Mouse (Mus musculus): ENCODE measurements around the gene Mypop. TPM values are rescaled to one million over a fixed set of nuclear protein-coding genes. Genes with fewer than 3 reads are reported as not detected.

Mypop gene
- polyA plus RNA-seq, 1 experiment from 2014 or later: 3.3 TPM

GRCm38 (mm10) chr7:18963294-18963843 lies 27.7 kb upstream of the Mypop start:
- WGBS: 2% methylated on average over 19 of the region's 19 CpGs
- Histone ChIP-seq H3K4me1 (replicated peaks; ENCODE audit: insufficient read depth, low read length) (peaks cover 3% of the 10 kb centered on the region; the same call in 1 of the 2 replicates), H3K9ac (ENCODE audit: low read depth, low read length) (no peak overlapping the region), H3K9me3 (replicated peaks; ENCODE audit: low read length) (no peaks in the 10 kb centered on the region), H3K4me2 (ENCODE audit: low read length) (no peak overlapping the region), H3K27ac (no peak overlapping the region), H3K4me3 (replicated peaks; ENCODE audit: low read depth, low read length) (no peak overlapping the region), H3K27me3 (ENCODE audit: insufficient read depth, low read length) (peaks cover 33% of the 10 kb centered on the region), H3K36me3 (ENCODE audit: insufficient read depth, low read length) (no peaks in the 10 kb centered on the region)
- no peak for TF ChIP-seq CTCF (IDR thresholded peaks at IDR 0.05; ENCODE audit: low read depth)
- DNase-seq (ENCODE audit: low spot score) (no peak), ATAC-seq (replicated peaks; ENCODE audit: low FRiP score, low read depth) (no peak)

GRCm38 (mm10) chr7:18965312-18965711 lies 25.7 kb upstream of the Mypop start:
- Histone ChIP-seq H3K4me1 (replicated peaks; ENCODE audit: insufficient read depth, low read length) (no peaks in the 10 kb centered on the region), H3K9ac (ENCODE audit: low read depth, low read length) (no peak overlapping the region), H3K27me3 (ENCODE audit: insufficient read depth, low read length) (peaks cover 25% of the 10 kb centered on the region), H3K9me3 (replicated peaks; ENCODE audit: low read length) (no peaks in the 10 kb centered on the region), H3K4me2 (ENCODE audit: low read length) (no peak overlapping the region), H3K4me3 (replicated peaks; ENCODE audit: low read depth, low read length) (no peak overlapping the region), H3K36me3 (ENCODE audit: insufficient read depth, low read length) (no peaks in the 10 kb centered on the region), H3K27ac (no peak overlapping the region)
- DNase-seq (ENCODE audit: low spot score) (no peak), ATAC-seq (replicated peaks; ENCODE audit: low FRiP score, low read depth) (no peak)
- WGBS: 82% methylated on average over 5 of the region's 5 CpGs
- TF ChIP-seq CTCF (IDR thresholded peaks at IDR 0.05; ENCODE audit: low read depth): no peak

GRCm38 (mm10) chr7:18967603-18968002 lies 23.4 kb upstream of the Mypop start:
- Histone ChIP-seq H3K4me3 (replicated peaks; ENCODE audit: low read depth, low read length) (no peak overlapping the region), H3K9me3 (replicated peaks; ENCODE audit: low read length) (no peaks in the 10 kb centered on the region), H3K4me1 (replicated peaks; ENCODE audit: insufficient read depth, low read length) (no peaks in the 10 kb centered on the region), H3K9ac (ENCODE audit: low read depth, low read length) (no peak overlapping the region), H3K36me3 (ENCODE audit: insufficient read depth, low read length) (no peaks in the 10 kb centered on the region), H3K4me2 (ENCODE audit: low read length) (no peak overlapping the region), H3K27ac (no peak overlapping the region), H3K27me3 (ENCODE audit: insufficient read depth, low read length) (peaks cover 7% of the 10 kb centered on the region)
- DNase-seq (ENCODE audit: low spot score) (no peak), ATAC-seq (replicated peaks; ENCODE audit: low FRiP score, low read depth) (no peak)
- no peak for TF ChIP-seq CTCF (IDR thresholded peaks at IDR 0.05; ENCODE audit: low read depth)
- 9% methylated on average over 8 of the region's 8 CpGs for WGBS

GRCm38 (mm10) chr7:18970956-18971355 lies 20.1 kb upstream of the Mypop start:
- ATAC-seq (replicated peaks; ENCODE audit: low FRiP score, low read depth) (no peak), DNase-seq (ENCODE audit: low spot score) (no peak)
- H3K4me3 ChIP-seq (replicated peaks; ENCODE audit: low read depth, low read length): no peak overlapping the region
- no peaks in the 10 kb centered on the region for H3K36me3 ChIP-seq (ENCODE audit: insufficient read depth, low read length)
- no peaks in the 10 kb centered on the region for H3K4me1 ChIP-seq (replicated peaks; ENCODE audit: insufficient read depth, low read length)
- no peak overlapping the region for H3K9ac ChIP-seq (ENCODE audit: low read depth, low read length)
- H3K9me3 ChIP-seq (replicated peaks; ENCODE audit: low read length): no peaks in the 10 kb centered on the region
- WGBS: 79% methylated on average over 3 of the region's 3 CpGs
- 0 out of 2 replicates have a peak, but pooled peaks have one; percentile 23 for TF ChIP-seq CTCF (IDR thresholded peaks at IDR 0.05; ENCODE audit: low read depth)
- H3K27me3 ChIP-seq (ENCODE audit: insufficient read depth, low read length): no peaks in the 10 kb centered on the region
- H3K4me2 ChIP-seq (ENCODE audit: low read length): no peak overlapping the region
- H3K27ac ChIP-seq: no peak overlapping the region

- DNase-seq (ENCODE audit: low spot score) (no peak), ATAC-seq (replicated peaks; ENCODE audit: low FRiP score, low read depth) (no peak)
- no peak overlapping the region for H3K9ac ChIP-seq (ENCODE audit: low read depth, low read length)
- no peak overlapping the region for H3K4me3 ChIP-seq (replicated peaks; ENCODE audit: low read depth, low read length)
- no peaks in the 10 kb centered on the region for H3K4me1 ChIP-seq (replicated peaks; ENCODE audit: insufficient read depth, low read length)
- 84% methylated on average over 9 of the region's 9 CpGs for WGBS
- no peaks in the 10 kb centered on the region for H3K27me3 ChIP-seq (ENCODE audit: insufficient read depth, low read length)
- no peak overlapping the region for H3K4me2 ChIP-seq (ENCODE audit: low read length)
- no peak for TF ChIP-seq CTCF (IDR thresholded peaks at IDR 0.05; ENCODE audit: low read depth)
- no peak overlapping the region for H3K27ac ChIP-seq
- no peaks in the 10 kb centered on the region for H3K36me3 ChIP-seq (ENCODE audit: insufficient read depth, low read length)
- no peaks in the 10 kb centered on the region for H3K9me3 ChIP-seq (replicated peaks; ENCODE audit: low read length)
Measured at GRCm38 (mm10) chr7:18978381-18978780, 12.7 kb upstream of the Mypop start.

- DNase-seq (ENCODE audit: low spot score): no peak
- WGBS: 61% methylated on average over 2 of the region's 2 CpGs
- no peaks in the 10 kb centered on the region for H3K36me3 ChIP-seq (ENCODE audit: insufficient read depth, low read length)
- no peak for ATAC-seq (replicated peaks; ENCODE audit: low FRiP score, low read depth)
- no peaks in the 10 kb centered on the region for H3K27me3 ChIP-seq (ENCODE audit: insufficient read depth, low read length)
- H3K4me1 ChIP-seq (replicated peaks; ENCODE audit: insufficient read depth, low read length): peaks cover 4% of the 10 kb centered on the region; the same call in 1 of the 2 replicates
- H3K27ac ChIP-seq: no peak overlapping the region
- H3K9ac ChIP-seq (ENCODE audit: low read depth, low read length): no peak overlapping the region
- H3K4me2 ChIP-seq (ENCODE audit: low read length): no peak overlapping the region
- H3K9me3 ChIP-seq (replicated peaks; ENCODE audit: low read length): no peaks in the 10 kb centered on the region
- H3K4me3 ChIP-seq (replicated peaks; ENCODE audit: low read depth, low read length): no peak overlapping the region
- no peak for TF ChIP-seq CTCF (IDR thresholded peaks at IDR 0.05; ENCODE audit: low read depth)
Measured at GRCm38 (mm10) chr7:18986503-18986902, 4.5 kb upstream of the Mypop start.

GRCm38 (mm10) chr7:18987100-18987499 lies 3.9 kb upstream of the Mypop start, which contains the start of gene Nanos2:
Nanos2 (plus strand) TSS chr7:18987400.
- no peaks in the 10 kb centered on the region for H3K9me3 ChIP-seq (replicated peaks; ENCODE audit: low read length)
- 40% methylated on average over 2 of the region's 2 CpGs for WGBS
- no peak within 1 kb of the TSS for H3K27ac ChIP-seq
- ATAC-seq (replicated peaks; ENCODE audit: low FRiP score, low read depth) (no peak), DNase-seq (ENCODE audit: low spot score) (no peak)
- H3K9ac ChIP-seq (ENCODE audit: low read depth, low read length): no peak within 1 kb of the TSS
- peaks cover 10% of the 10 kb centered on the region for H3K4me1 ChIP-seq (replicated peaks; ENCODE audit: insufficient read depth, low read length)
- H3K36me3 ChIP-seq (ENCODE audit: insufficient read depth, low read length): no peaks in the 10 kb centered on the region
- H3K27me3 ChIP-seq (ENCODE audit: insufficient read depth, low read length): no peaks in the 10 kb centered on the region
- TF ChIP-seq CTCF (IDR thresholded peaks at IDR 0.05; ENCODE audit: low read depth): no peak
- no peak within 1 kb of the TSS for H3K4me2 ChIP-seq (ENCODE audit: low read length)
- H3K4me3 ChIP-seq (replicated peaks; ENCODE audit: low read depth, low read length): no peak within 1 kb of the TSS

Measured in kidney, postnatal 0 days (tissue).